In the genomic region with DNA sequence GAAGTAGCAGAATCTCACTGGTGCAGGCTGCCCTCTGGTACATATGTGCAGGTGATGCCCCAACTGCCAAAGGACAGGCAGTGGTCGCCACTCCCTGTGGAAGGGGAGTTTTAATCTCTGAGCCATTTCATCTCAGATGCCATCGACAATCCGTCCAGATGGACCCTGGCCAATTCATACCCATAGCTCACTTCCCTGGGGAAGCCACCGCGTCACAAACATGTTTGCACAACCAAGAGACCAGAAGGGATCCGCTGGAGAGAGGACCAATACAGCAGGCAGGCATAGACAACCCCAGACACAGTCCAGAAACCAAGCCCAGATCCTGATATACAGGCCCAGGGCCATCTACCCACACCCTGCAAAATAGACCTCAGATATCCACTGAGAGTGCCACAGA, we compare ENCODE assay signal across 26 mouse cellular contexts. TPM values are rescaled to one million over a fixed set of nuclear protein-coding genes. Genes with fewer than 3 reads are reported as not detected.
"Had no signal": no experiment of that assay in that cellular context is flagged by ENCODE, and none has a peak within 500 bp of the region (broad histone marks: within the 10 kb centered on the region; RNA-seq: fewer than 3 reads in every experiment).

No protein-coding gene starts in this region.

- DNase-seq: kidney, adult 18-20 months; kidney, postnatal 10 days; kidney, postnatal 36 days; left cerebral cortex, postnatal 4 days; liver, postnatal 0 days; lung, embryonic 14.5 days; thymus, adult 2 months; thymus, postnatal 14 days; thymus, postnatal 4 days had no signal

- ATAC-seq: intestine, embryonic 16.5 days; liver, postnatal 0 days; lung, postnatal 0 days had no signal

- H3K4me2 ChIP-seq: kidney, embryonic 15.5 days; limb, embryonic 12.5 days; limb, embryonic 15.5 days; liver, embryonic 11.5 days; lung, embryonic 14.5 days had no signal

- H3K4me3 ChIP-seq: kidney, embryonic 15.5 days; limb, embryonic 12.5 days; limb, embryonic 15.5 days had no signal

- H3K9me3 ChIP-seq: kidney, embryonic 15.5 days; limb, embryonic 12.5 days; limb, embryonic 15.5 days had no signal

- H3K27ac ChIP-seq: kidney, embryonic 15.5 days; limb, embryonic 12.5 days; limb, embryonic 15.5 days; liver, embryonic 14.5 days; macrophage; stomach, postnatal 0 days had no signal

- H3K9ac ChIP-seq: kidney, embryonic 15.5 days; limb, embryonic 12.5 days; limb, embryonic 15.5 days; liver, embryonic 14.5 days; liver, postnatal 0 days; lung, embryonic 14.5 days had no signal

RNA-seq across cellular contexts. Expression of a gene that starts 13.8 kb away (rescaled TPM):
- total RNA-seq: layer of hippocampus, adult 8-10 months; layer of hippocampus, postnatal 14 days; left cerebral cortex, adult 8-10 months; left cerebral cortex, postnatal 14 days; left cerebral cortex, postnatal 4 days; megakaryocyte, adult 5-6 weeks had no signal
- polyA plus RNA-seq: intestine, embryonic 16.5 days; kidney, embryonic 15.5 days; limb, embryonic 12.5 days; limb, embryonic 15.5 days; liver, embryonic 11.5 days; liver, embryonic 14.5 days; liver, postnatal 0 days; lung, embryonic 14.5 days; lung, postnatal 0 days; macrophage; small intestine, adult 2 months; spleen, adult 2 months; stomach, embryonic 14.5 days; stomach, postnatal 0 days had no signal

RNA-seq across cellular contexts. Expression of a gene that starts 33.3 kb away (rescaled TPM):
- polyA plus RNA-seq: liver, embryonic 11.5 days had no signal
